Mouse (Mus musculus): ENCODE data around the gene Gja10. TPM values are rescaled to one million over a fixed set of nuclear protein-coding genes. Genes with fewer than 3 reads are reported as not detected.
A peak's percentile ranks its signal among the peaks of the same experiment; 100 is the strongest.

Gene Gja10
- 0.22 TPM in 1 of 2 replicates, not detected in the other for polyA plus RNA-seq (2014; fragmentation: Nextera tagmentation; extraction: Ambion mirVana)

- ATAC-seq (ENCODE audit: low FRiP score) (no peak), DNase-seq (ENCODE audit: low spot score) (no peak)
- no peak within 1 kb of the TSS for H3K4me2 ChIP-seq (replicated peaks)
- H3K27ac ChIP-seq, result no peak within 1 kb of the TSS
- H3K4me3 ChIP-seq (replicated peaks; ENCODE audit: low read length), result no peak within 1 kb of the TSS
- H3K9me3 ChIP-seq (ENCODE audit: control insufficient read depth, low read length), result no peaks in the 10 kb centered on the region
- no peaks in the 10 kb centered on the region for H3K36me3 ChIP-seq (replicated peaks; ENCODE audit: control insufficient read depth, insufficient read depth)
- WGBS, result 83% methylated on average over 3 of the region's 3 CpGs
- no peak within 1 kb of the TSS for H3K9ac ChIP-seq
- H3K4me1 ChIP-seq (replicated peaks; ENCODE audit: control insufficient read depth, insufficient read depth, low read length), result no peaks in the 10 kb centered on the region
- no peaks in the 10 kb centered on the region for H3K27me3 ChIP-seq (ENCODE audit: control insufficient read depth, insufficient read depth, low read length)
Observed at GRCm38 (mm10) chr4:32602660-32603059, at the start of gene Gja10. Gene Gja10 (minus strand): TSS chr4:32602760.

DNA sequence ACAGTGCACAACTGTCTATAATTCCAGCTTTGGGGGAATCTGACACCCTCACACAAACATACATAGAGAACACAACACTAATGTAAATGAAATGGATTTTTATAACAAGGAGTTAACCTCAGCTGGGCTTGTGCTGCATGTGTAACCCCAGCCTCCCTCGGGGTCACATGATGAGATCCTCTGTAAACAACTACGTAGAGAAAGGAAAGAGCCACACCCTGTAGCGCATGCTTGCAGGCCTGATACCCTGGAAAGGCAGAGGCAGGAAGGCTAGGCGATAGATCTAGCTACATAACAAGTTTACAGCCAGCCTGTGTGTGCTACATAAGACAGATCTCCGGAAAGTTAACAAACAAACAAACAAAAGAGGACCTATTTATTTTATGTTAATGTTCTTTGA, 49.1 kb upstream of the Gja10 start:
- Histone ChIP-seq H3K27ac (no peak overlapping the region), H3K36me3 (replicated peaks; ENCODE audit: control insufficient read depth, insufficient read depth) (peaks cover 61% of the 10 kb centered on the region), H3K27me3 (ENCODE audit: control insufficient read depth, insufficient read depth, low read length) (no peaks in the 10 kb centered on the region), H3K9ac (no peak overlapping the region), H3K4me3 (replicated peaks; ENCODE audit: low read length) (no peak overlapping the region), H3K4me2 (replicated peaks) (no peak overlapping the region), H3K4me1 (replicated peaks; ENCODE audit: control insufficient read depth, insufficient read depth, low read length) (no peaks in the 10 kb centered on the region), H3K9me3 (ENCODE audit: control insufficient read depth, low read length) (no peaks in the 10 kb centered on the region)
- 88% methylated on average over 5 of the region's 5 CpGs for WGBS
- no peak for DNase-seq (ENCODE audit: low spot score)
- ATAC-seq (ENCODE audit: low FRiP score), result no peak

GRCm38 (mm10) chr4:32621637-32622036, 19.1 kb upstream of the Gja10 start:
- Histone ChIP-seq H3K4me3 (replicated peaks; ENCODE audit: low read length) (no peak overlapping the region), H3K4me1 (replicated peaks; ENCODE audit: control insufficient read depth, insufficient read depth, low read length) (no peaks in the 10 kb centered on the region; the same call in 1 of the 2 replicates), H3K36me3 (replicated peaks; ENCODE audit: control insufficient read depth, insufficient read depth) (peaks cover 10% of the 10 kb centered on the region; the same call in 1 of the 2 replicates), H3K27me3 (ENCODE audit: control insufficient read depth, insufficient read depth, low read length) (no peaks in the 10 kb centered on the region), H3K9ac (no peak overlapping the region), H3K9me3 (ENCODE audit: control insufficient read depth, low read length) (no peaks in the 10 kb centered on the region), H3K27ac (no peak overlapping the region), H3K4me2 (replicated peaks) (no peak overlapping the region)
- DNase-seq (ENCODE audit: low spot score), result no peak
- ATAC-seq (ENCODE audit: low FRiP score), result no peak

GRCm38 (mm10) chr4:32615034-32615881, 12.7 kb upstream of the Gja10 start, which contains the start of gene Casp8ap2:
Gene Casp8ap2 (plus strand): TSS chr4:32615451.
- under 1% methylated on average over 67 of the region's 67 CpGs for WGBS
- H3K4me1 ChIP-seq (replicated peaks; ENCODE audit: control insufficient read depth, insufficient read depth, low read length), result peaks cover 8% of the 10 kb centered on the region
- 0 out of 2 replicates have a peak, but pooled peaks cover 4% of the 10 kb centered on the region for H3K36me3 ChIP-seq (replicated peaks; ENCODE audit: control insufficient read depth, insufficient read depth)
- H3K4me2 ChIP-seq (replicated peaks), result peak within 1 kb of the TSS; percentile 75
- H3K4me3 ChIP-seq (replicated peaks; ENCODE audit: low read length), result peak within 1 kb of the TSS; percentile 75
- H3K27me3 ChIP-seq (ENCODE audit: control insufficient read depth, insufficient read depth, low read length), result no peaks in the 10 kb centered on the region
- peak within 1 kb of the TSS; percentile 68 for H3K9ac ChIP-seq
- peak; percentile 99 for DNase-seq (ENCODE audit: low spot score)
- H3K9me3 ChIP-seq (ENCODE audit: control insufficient read depth, low read length), result no peaks in the 10 kb centered on the region
- ATAC-seq (ENCODE audit: low FRiP score), result peak; percentile 99
- peak within 1 kb of the TSS; percentile 85 for H3K27ac ChIP-seq

DNA sequence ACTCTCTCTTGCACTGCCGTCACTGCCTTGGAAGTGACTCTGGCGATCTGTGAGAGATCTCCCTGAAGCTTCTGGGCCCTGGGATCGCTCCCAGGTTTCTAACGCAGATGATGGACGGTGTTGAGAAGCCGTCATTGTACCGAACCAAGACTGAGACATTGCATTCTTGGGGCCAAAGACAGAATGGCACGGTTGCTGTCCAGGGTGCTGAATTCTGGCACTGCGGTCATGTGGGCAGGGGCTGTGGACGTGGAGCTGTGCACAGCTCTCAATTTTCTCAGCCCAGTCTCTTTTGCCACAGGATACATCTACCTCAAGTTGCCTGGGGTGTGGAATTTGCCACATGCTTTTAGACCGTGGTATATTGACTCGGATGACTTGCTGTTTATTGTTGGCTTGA, 1.4 kb downstream of the Gja10 start:
- H3K4me2 ChIP-seq (replicated peaks), result no peak overlapping the region
- no peak overlapping the region for H3K9ac ChIP-seq
- no peaks in the 10 kb centered on the region for H3K9me3 ChIP-seq (ENCODE audit: control insufficient read depth, low read length)
- 28% methylated on average over 12 of the region's 12 CpGs for WGBS
- no peak overlapping the region for H3K27ac ChIP-seq
- no peak overlapping the region for H3K4me3 ChIP-seq (replicated peaks; ENCODE audit: low read length)
- H3K27me3 ChIP-seq (ENCODE audit: control insufficient read depth, insufficient read depth, low read length), result no peaks in the 10 kb centered on the region
- no peaks in the 10 kb centered on the region for H3K4me1 ChIP-seq (replicated peaks; ENCODE audit: control insufficient read depth, insufficient read depth, low read length)
- H3K36me3 ChIP-seq (replicated peaks; ENCODE audit: control insufficient read depth, insufficient read depth), result no peaks in the 10 kb centered on the region
- ATAC-seq (ENCODE audit: low FRiP score) (no peak), DNase-seq (ENCODE audit: low spot score) (no peak)

GRCm38 (mm10) chr4:32588237-32588636, 14.3 kb downstream of the Gja10 start:
- Histone ChIP-seq H3K4me2 (replicated peaks) (no peak overlapping the region), H3K9me3 (ENCODE audit: control insufficient read depth, low read length) (no peaks in the 10 kb centered on the region), H3K4me3 (replicated peaks; ENCODE audit: low read length) (no peak overlapping the region), H3K9ac (no peak overlapping the region), H3K4me1 (replicated peaks; ENCODE audit: control insufficient read depth, insufficient read depth, low read length) (no peaks in the 10 kb centered on the region), H3K27me3 (ENCODE audit: control insufficient read depth, insufficient read depth, low read length) (no peaks in the 10 kb centered on the region), H3K27ac (no peak overlapping the region), H3K36me3 (replicated peaks; ENCODE audit: control insufficient read depth, insufficient read depth) (peaks cover 3% of the 10 kb centered on the region; the same call in 1 of the 2 replicates)
- no peak for DNase-seq (ENCODE audit: low spot score)
- WGBS, result 91% methylated on average over 6 of the region's 6 CpGs
- ATAC-seq (ENCODE audit: low FRiP score), result no peak

- Histone ChIP-seq H3K27ac (no peak overlapping the region), H3K4me2 (replicated peaks) (no peak overlapping the region), H3K27me3 (ENCODE audit: control insufficient read depth, insufficient read depth, low read length) (no peaks in the 10 kb centered on the region), H3K9me3 (ENCODE audit: control insufficient read depth, low read length) (no peaks in the 10 kb centered on the region), H3K36me3 (replicated peaks; ENCODE audit: control insufficient read depth, insufficient read depth) (peaks cover 3% of the 10 kb centered on the region; the same call in 1 of the 2 replicates), H3K4me3 (replicated peaks; ENCODE audit: low read length) (no peak overlapping the region), H3K4me1 (replicated peaks; ENCODE audit: control insufficient read depth, insufficient read depth, low read length) (no peaks in the 10 kb centered on the region), H3K9ac (no peak overlapping the region)
- 91% methylated on average over 5 of the region's 5 CpGs for WGBS
- no peak for DNase-seq (ENCODE audit: low spot score)
- no peak for ATAC-seq (ENCODE audit: low FRiP score)
Observed at GRCm38 (mm10) chr4:32587543-32587942, 15.0 kb downstream of the Gja10 start.

GRCm38 (mm10) chr4:32586596-32586995, 16.0 kb downstream of the Gja10 start:
- ATAC-seq (ENCODE audit: low FRiP score), result no peak
- Histone ChIP-seq H3K9ac (no peak overlapping the region), H3K27me3 (ENCODE audit: control insufficient read depth, insufficient read depth, low read length) (no peaks in the 10 kb centered on the region), H3K9me3 (ENCODE audit: control insufficient read depth, low read length) (no peaks in the 10 kb centered on the region), H3K27ac (no peak overlapping the region), H3K4me3 (replicated peaks; ENCODE audit: low read length) (no peak overlapping the region), H3K4me2 (replicated peaks) (no peak overlapping the region), H3K4me1 (replicated peaks; ENCODE audit: control insufficient read depth, insufficient read depth, low read length) (no peaks in the 10 kb centered on the region), H3K36me3 (replicated peaks; ENCODE audit: control insufficient read depth, insufficient read depth) (peaks cover 7% of the 10 kb centered on the region; the same call in 1 of the 2 replicates)
- 15% methylated on average over 9 of the region's 9 CpGs for WGBS
- DNase-seq (ENCODE audit: low spot score), result peak; percentile 58

DNA sequence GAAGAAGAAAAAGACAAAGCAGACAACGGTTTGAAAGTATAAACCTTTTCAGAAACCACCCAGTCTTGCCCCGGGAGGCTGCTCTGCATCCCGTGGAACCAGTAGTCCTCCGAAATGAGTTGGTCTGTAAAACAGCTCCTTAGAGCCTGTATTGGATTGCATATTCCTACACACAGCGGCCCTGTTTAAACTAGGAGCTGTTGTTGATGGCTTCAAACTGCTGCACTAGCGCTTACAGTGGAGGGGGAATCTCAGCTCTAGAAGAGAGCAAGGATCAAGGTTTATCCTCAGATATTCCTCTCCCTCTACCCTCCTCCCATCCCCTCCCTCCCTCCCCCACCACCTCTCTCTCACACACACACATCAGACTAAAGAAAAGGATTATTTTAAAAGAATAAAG, 18.4 kb downstream of the Gja10 start:
- Histone ChIP-seq H3K4me1 (replicated peaks; ENCODE audit: control insufficient read depth, insufficient read depth, low read length) (no peaks in the 10 kb centered on the region), H3K36me3 (replicated peaks; ENCODE audit: control insufficient read depth, insufficient read depth) (peaks cover 24% of the 10 kb centered on the region), H3K9me3 (ENCODE audit: control insufficient read depth, low read length) (no peaks in the 10 kb centered on the region), H3K4me2 (replicated peaks) (no peak overlapping the region), H3K9ac (no peak overlapping the region), H3K27me3 (ENCODE audit: control insufficient read depth, insufficient read depth, low read length) (no peaks in the 10 kb centered on the region), H3K4me3 (replicated peaks; ENCODE audit: low read length) (no peak overlapping the region), H3K27ac (no peak overlapping the region)
- WGBS, result 65% methylated on average over 6 of the region's 6 CpGs
- DNase-seq (ENCODE audit: low spot score), result no peak
- ATAC-seq (ENCODE audit: low FRiP score), result no peak

All from hindbrain, embryonic 14.5 days (tissue).